Mouse (Mus musculus): Measurements from ENCODE around the gene Gm9639.

DNA sequence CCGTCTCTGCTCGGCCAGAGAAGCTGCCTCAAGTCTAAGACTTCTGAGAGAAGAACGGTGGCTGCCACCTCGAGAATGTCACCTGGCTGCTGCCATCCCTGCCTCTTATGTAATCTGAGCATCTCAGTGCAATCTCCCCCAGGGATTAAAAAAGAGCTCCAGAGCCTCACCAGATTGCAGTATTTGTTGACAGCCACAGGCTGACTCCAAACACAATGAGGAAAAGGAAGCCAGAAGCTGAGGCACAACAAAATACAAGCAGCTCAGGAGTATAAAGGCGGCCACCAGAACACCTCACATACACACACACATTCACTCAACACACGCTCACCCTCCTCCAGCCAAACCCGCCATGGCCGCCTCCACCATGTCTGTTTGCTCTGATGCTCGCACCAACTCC is 40.8 kb upstream of the Gm9639 start, which contains the start of gene Krtap10-10:
- TF ChIP-seq CTCF (IDR thresholded peaks at IDR 0.05; ENCODE audit: borderline replicate concordance, insufficient read depth, low read depth, low read length): no peak
- no peak for TF ChIP-seq POLR2A (IDR thresholded peaks at IDR 0.05; ENCODE audit: borderline replicate concordance, insufficient read depth, low read length)
